Mouse (Mus musculus) liver, adult 2 months (tissue): ENCODE results near the gene 1700013F07Rik. TPM values are rescaled to one million over a fixed set of nuclear protein-coding genes. Genes with fewer than 3 reads are reported as not detected.

Source experiments
- DNase-seq: peaks from one replicate; pipeline ENCODE4 v3.0.0-alpha.2; 2011; ENCODE audit warnings: low read depth, low spot score; ENCODE audit errors: extremely low read depth
- H3K27ac ChIP-seq: fragments of 200-500 bp; replicated peaks from 2 replicates; pipeline ENCODE4 v1.5.1; 2012; ENCODE audit warnings: low read depth, mild to moderate bottlenecking, control low read depth, inconsistent platforms, low read length; ENCODE audit not compliant: insufficient read depth
- H3K27me3 ChIP-seq: fragments of 200-500 bp; 2 replicates; pipeline ENCODE4 v1.6.1; 2012; ENCODE audit warnings: mild to moderate bottlenecking, moderate library complexity, low read length, inconsistent platforms; ENCODE audit not compliant: control insufficient read depth, insufficient read depth
- H3K36me3 ChIP-seq: fragments of 200-500 bp; 2 replicates; pipeline ENCODE4 v1.6.1; 2012; ENCODE audit warnings: low read length, inconsistent platforms; ENCODE audit not compliant: control insufficient read depth, insufficient read depth
- H3K4me1 ChIP-seq: fragments of 200-500 bp; 2 replicates; pipeline ENCODE4 v1.6.1; 2011; ENCODE audit warnings: low read length; ENCODE audit not compliant: control insufficient read depth, insufficient read depth
- H3K4me3 ChIP-seq: fragments of 200-500 bp; 2 replicates; pipeline ENCODE4 v1.5.1; 2011; ENCODE audit warnings: low read depth, mild to moderate bottlenecking, control low read depth, low read length, moderate library complexity; ENCODE audit not compliant: insufficient read depth
- H3K79me2 ChIP-seq: fragments of 200-500 bp; 2 replicates; pipeline ENCODE4 v1.6.1; 2012; ENCODE audit warnings: inconsistent platforms, mild to moderate bottlenecking, low read length, moderate library complexity; ENCODE audit not compliant: control insufficient read depth, insufficient read depth
- H3K9ac ChIP-seq: fragments of 200-500 bp; 2 replicates; pipeline ENCODE4 v1.6.1; 2012; ENCODE audit warnings: low read depth, mild to moderate bottlenecking, control low read depth, inconsistent platforms, low read length
- CTCF ChIP-seq: fragments of 200-500 bp; IDR thresholded peaks from 2 replicates; pipeline ENCODE4 v1.5.1; 2011; ENCODE audit warnings: low read depth, low read length, control low read depth
- POLR2A ChIP-seq: fragments of 200-500 bp; IDR thresholded peaks from 2 replicates; pipeline ENCODE4 v1.6.1; 2011; ENCODE audit warnings: low read length, control low read depth; ENCODE audit not compliant: insufficient read depth; ENCODE audit errors: extremely low read depth
- WGBS: fragments of 180-500 bp; shearing (Covaris S2); methylation state at CpG from one replicate; pipeline ENCODE4 v1.1.7; 2018; 5-methylcytosine and 5-hydroxymethylcytosine counted together
- polyA plus RNA-seq: library from polyadenylated mRNA; depleted of rRNA; stranded (reverse); fragments of >200 nt; gene quantifications from 2 replicates; pipeline ENCODE4 v1.2.3, GENCODE M21; 2012
- total RNA-seq: library from RNA; depleted of rRNA; stranded (reverse); fragments of >200 nt; gene quantifications from 2 replicates; pipeline ENCODE4 v1.2.3, GENCODE M21; 2014

The 1700013F07Rik gene
- total and polyA plus RNA-seq, 2 experiments, result not detected

GRCm38 (mm10) chr3:108513465-108513864, 20.5 kb upstream of the 1700013F07Rik start:
- Histone ChIP-seq H3K27ac (no peak overlapping the region), H3K4me1 (no peaks in the 10 kb centered on the region), H3K79me2 (no peaks in the 10 kb centered on the region), H3K36me3 (no peaks in the 10 kb centered on the region), H3K27me3 (no peaks in the 10 kb centered on the region), H3K4me3 (no peak overlapping the region), H3K9ac (no peak overlapping the region)
- TF ChIP-seq POLR2A, result no peak
- no peak for TF ChIP-seq CTCF
- WGBS, result 62% methylated on average over 3 of the region's 3 CpGs
- no peak for DNase-seq

- DNase-seq, result no peak
- no peak for TF ChIP-seq POLR2A
- TF ChIP-seq CTCF, result no peak
- Histone ChIP-seq H3K9ac (no peak overlapping the region), H3K4me3 (no peak overlapping the region), H3K79me2 (no peaks in the 10 kb centered on the region), H3K4me1 (no peaks in the 10 kb centered on the region), H3K27ac (no peak overlapping the region), H3K27me3 (no peaks in the 10 kb centered on the region), H3K36me3 (no peaks in the 10 kb centered on the region)
- WGBS, result 63% methylated on average over 4 of the region's 4 CpGs
Observed at GRCm38 (mm10) chr3:108518276-108518675, 15.7 kb upstream of the 1700013F07Rik start.

DNA sequence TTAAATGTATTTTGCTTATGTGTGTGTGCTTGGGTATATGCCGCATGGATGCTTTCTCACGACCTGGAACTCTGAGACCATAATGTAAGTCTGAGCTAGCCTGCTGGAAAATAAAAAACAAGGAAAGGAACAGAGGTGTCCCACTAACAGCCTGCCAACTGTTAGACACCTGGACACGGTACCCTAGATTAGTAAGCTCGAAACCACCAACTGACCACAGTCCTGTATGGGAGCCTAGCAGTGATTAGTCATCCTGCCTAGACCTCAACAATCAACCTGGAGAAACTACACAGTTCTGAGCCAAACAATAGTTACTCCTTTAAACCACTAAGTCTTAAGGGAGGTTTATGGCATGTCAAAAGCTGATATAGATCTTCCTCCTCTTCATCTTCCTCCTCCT, 10.5 kb upstream of the 1700013F07Rik start:
- Histone ChIP-seq H3K79me2 (no peaks in the 10 kb centered on the region), H3K4me3 (no peak overlapping the region), H3K36me3 (no peaks in the 10 kb centered on the region), H3K27ac (no peak overlapping the region), H3K4me1 (no peaks in the 10 kb centered on the region), H3K27me3 (no peaks in the 10 kb centered on the region), H3K9ac (no peak overlapping the region)
- DNase-seq, result no peak
- TF ChIP-seq POLR2A (no peak), CTCF (no peak)
- WGBS, result 85% methylated on average over 4 of the region's 4 CpGs

DNA sequence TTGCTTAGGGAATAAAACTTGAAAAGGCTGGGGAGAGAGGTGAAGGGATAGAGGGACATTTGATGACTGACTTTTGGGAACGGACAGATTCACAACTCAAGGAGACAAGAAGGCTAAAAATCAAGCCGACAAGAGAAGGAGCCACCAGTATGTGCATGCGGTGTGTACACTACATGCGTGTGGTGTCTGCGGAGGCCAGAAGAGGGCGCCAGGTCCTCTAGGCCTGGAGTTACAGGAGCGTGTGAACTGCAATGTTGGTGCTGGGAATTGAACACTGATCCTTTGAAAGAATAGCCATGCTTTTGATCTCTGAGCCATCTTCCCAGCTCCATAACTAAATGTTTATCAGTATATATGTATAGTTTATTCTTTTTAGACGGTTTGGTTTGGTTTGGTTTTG, 5.5 kb upstream of the 1700013F07Rik start:
- no peak overlapping the region for H3K9ac ChIP-seq
- no peaks in the 10 kb centered on the region for H3K79me2 ChIP-seq
- TF ChIP-seq CTCF (0 out of 2 replicates have a peak, but pooled peaks have one; percentile 1), POLR2A (no peak)
- no peak overlapping the region for H3K27ac ChIP-seq
- H3K36me3 ChIP-seq, result no peaks in the 10 kb centered on the region
- H3K4me3 ChIP-seq, result no peak overlapping the region
- no peaks in the 10 kb centered on the region for H3K27me3 ChIP-seq
- H3K4me1 ChIP-seq, result no peaks in the 10 kb centered on the region
- no peak for DNase-seq
- WGBS, result 93% methylated on average over 8 of the region's 8 CpGs

DNA sequence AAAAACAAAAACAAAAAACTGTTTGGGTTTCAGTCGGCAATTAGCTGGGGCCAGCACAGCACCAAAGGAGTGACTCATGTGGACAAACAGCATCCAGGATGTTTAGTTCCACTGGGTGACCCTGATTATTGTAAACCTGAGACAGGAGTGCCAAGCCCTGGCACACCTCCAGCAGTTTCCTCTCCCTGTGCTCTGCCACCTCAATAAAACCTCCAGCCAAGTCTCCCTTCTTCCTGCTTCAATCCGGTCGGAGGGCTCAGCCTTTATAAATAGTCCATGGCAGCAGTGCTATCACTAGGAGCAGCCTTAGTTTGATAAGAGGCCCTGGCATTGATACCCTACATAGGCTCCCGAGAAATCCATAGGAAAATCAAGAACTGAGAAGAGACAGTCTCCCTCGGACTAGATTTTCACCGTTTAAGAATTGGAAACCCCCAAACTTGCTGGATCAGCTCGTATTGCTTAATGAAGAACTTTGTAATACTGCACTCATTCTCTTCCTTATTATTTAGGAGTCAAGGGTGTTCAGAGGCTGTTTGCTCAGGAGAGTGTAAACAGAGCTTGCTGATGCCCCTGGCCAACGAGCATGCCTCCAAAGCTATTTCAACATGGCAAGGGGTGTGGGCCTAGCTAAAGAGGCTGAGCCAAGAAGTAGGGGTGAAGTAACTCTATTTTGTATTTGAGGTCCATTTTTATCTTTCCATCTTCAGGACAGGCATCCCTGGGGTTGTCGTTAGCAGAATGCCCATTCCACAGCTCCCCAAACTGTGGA, 650 bp upstream of the 1700013F07Rik start:
- TF ChIP-seq CTCF, result no peak
- no peak for TF ChIP-seq POLR2A
- Histone ChIP-seq H3K4me1 (peaks cover 5% of the 10 kb centered on the region; the same call in 1 of the 2 replicates), H3K4me3 (no peak overlapping the region), H3K9ac (no peak overlapping the region), H3K27ac (peak overlapping the region; percentile 71), H3K79me2 (no peaks in the 10 kb centered on the region), H3K36me3 (no peaks in the 10 kb centered on the region), H3K27me3 (peaks cover 5% of the 10 kb centered on the region; the same call in 1 of the 2 replicates)
- WGBS, result 11% methylated on average over 9 of the region's 9 CpGs
- DNase-seq, result peak; percentile 95

- no peak for TF ChIP-seq POLR2A
- TF ChIP-seq CTCF, result no peak
Observed at GRCm38 (mm10) chr3:108535896-108536516, 2.1 kb downstream of the 1700013F07Rik start.

More at GRCm38 (mm10) chr3:108535896-108536516, 2.1 kb downstream of the 1700013F07Rik start:
- H3K4me3 ChIP-seq, result no peak overlapping the region
- no peak overlapping the region for H3K27ac ChIP-seq
- no peak overlapping the region for H3K9ac ChIP-seq
- DNase-seq, result no peak
- H3K36me3 ChIP-seq, result no peaks in the 10 kb centered on the region
- H3K79me2 ChIP-seq, result no peaks in the 10 kb centered on the region
- 26% methylated on average over 15 of the region's 15 CpGs for WGBS
- H3K4me1 ChIP-seq, result peaks cover 5% of the 10 kb centered on the region; the same call in 1 of the 2 replicates
- H3K27me3 ChIP-seq, result peaks cover 5% of the 10 kb centered on the region; the same call in 1 of the 2 replicates
